Mouse (Mus musculus) liver, postnatal 0 days (tissue): ENCODE data around the gene Stat3. TPM values are rescaled to one million over a fixed set of nuclear protein-coding genes. Genes with fewer than 3 reads are reported as not detected.

Source experiments
- ATAC-seq: fragments of 200-750 bp; cut with Nextera tagmentation; 2 replicates; pipeline ENCODE4 v1.8.0; 2017; ENCODE audit warnings: mild to moderate bottlenecking, moderate library complexity
- DNase-seq: peaks from one replicate; pipeline ENCODE4 v3.0.0-alpha.2; 2016
- H3K27ac ChIP-seq: fragments of 300-500 bp; sonication (generic); 2 replicates; pipeline ENCODE4 v1.5.1; 2014; ENCODE audit warnings: antibody characterized with exemption, moderate library complexity, mild to moderate bottlenecking, low read depth
- H3K27me3 ChIP-seq: fragments of 300-500 bp; sonication (generic); 2 replicates; pipeline ENCODE4 v1.6.1; 2014; ENCODE audit warnings: low read length, control low read depth, mixed read lengths; ENCODE audit not compliant: insufficient read depth
- H3K36me3 ChIP-seq: fragments of 300-500 bp; sonication (generic); replicated peaks from 2 replicates; pipeline ENCODE4 v1.6.1; 2014; ENCODE audit warnings: mild to moderate bottlenecking, control low read depth, low read length, moderate library complexity, mixed read lengths; ENCODE audit not compliant: insufficient read depth
- H3K4me1 ChIP-seq: fragments of 300-500 bp; sonication (generic); 2 replicates; pipeline ENCODE4 v1.6.1; 2014; ENCODE audit warnings: antibody characterized with exemption, mild to moderate bottlenecking, control low read depth; ENCODE audit not compliant: insufficient read depth
- H3K4me2 ChIP-seq: fragments of 300-500 bp; sonication (generic); 2 replicates; pipeline ENCODE4 v1.6.1; 2014; ENCODE audit warnings: low read depth, mild to moderate bottlenecking, low read length, moderate library complexity, mixed read lengths
- H3K4me3 ChIP-seq: fragments of 300-500 bp; sonication (generic); 2 replicates; pipeline ENCODE4 v1.5.1; 2014; ENCODE audit warnings: low read depth, low read length
- H3K9ac ChIP-seq: fragments of 300-500 bp; sonication (generic); replicated peaks from 2 replicates; pipeline ENCODE4 v1.6.1; 2014; ENCODE audit warnings: mild to moderate bottlenecking, moderate library complexity
- H3K9me3 ChIP-seq: fragments of 300-500 bp; sonication (generic); 2 replicates; pipeline ENCODE4 v1.6.1; 2016; ENCODE audit warnings: mild to moderate bottlenecking, control low read depth, low read length, mixed read lengths
- CTCF ChIP-seq: sonication (generic); IDR thresholded peaks from 2 replicates; pipeline ENCODE4 v1.5.1; 2016; ENCODE audit warnings: antibody characterized with exemption, low read depth
- EP300 ChIP-seq: IDR thresholded peaks from 2 replicates; pipeline ENCODE4 v1.6.1; 2016; ENCODE audit warnings: antibody characterized with exemption, low read depth, mild to moderate bottlenecking
- WGBS: fragments of 180-500 bp; shearing (Covaris S2); extraction: QIAGEN DNeasy Blood & Tissue Kit; methylation state at CpG from one replicate; pipeline ENCODE4 v1.1.7; 2014; ENCODE audit not compliant: insufficient replicate concordance; 5-methylcytosine and 5-hydroxymethylcytosine counted together
- polyA plus RNA-seq: library from polyadenylated mRNA; unstranded; fragments of >200 nt; fragmentation: Nextera tagmentation; extraction: Ambion mirVana; gene quantifications from 2 replicates; pipeline ENCODE4 v1.2.1, GENCODE M21; 2015

Gene Stat3
- polyA plus RNA-seq, 1 experiment from 2014 or later, result 53.7 TPM

GRCm38 (mm10) chr11:100937295-100937694, 2.0 kb downstream of the Stat3 start:
- TF ChIP-seq CTCF (no peak), EP300 (no peak)
- H3K27ac ChIP-seq, result no peak overlapping the region
- no peak overlapping the region for H3K9ac ChIP-seq
- 32% methylated on average over 4 of the region's 4 CpGs for WGBS
- H3K4me1 ChIP-seq, result peaks cover 46% of the 10 kb centered on the region
- H3K9me3 ChIP-seq, result no peaks in the 10 kb centered on the region
- ATAC-seq (no peak), DNase-seq (no peak)
- peak overlapping the region; percentile 93 for H3K4me2 ChIP-seq
- H3K27me3 ChIP-seq, result no peaks in the 10 kb centered on the region
- peak overlapping the region; percentile 96 for H3K4me3 ChIP-seq
- no peaks in the 10 kb centered on the region for H3K36me3 ChIP-seq

- DNase-seq, result peak; percentile 35
- Histone ChIP-seq H3K36me3 (no peaks in the 10 kb centered on the region; the same call in 1 of the 2 replicates), H3K4me1 (peaks cover 52% of the 10 kb centered on the region), H3K9ac (peak overlapping the region; percentile 27; the same call in 1 of the 2 replicates), H3K4me3 (no peak overlapping the region), H3K9me3 (no peaks in the 10 kb centered on the region), H3K4me2 (no peak overlapping the region; the same call in none of the 2 replicates), H3K27ac (no peak overlapping the region; the same call in 1 of the 2 replicates), H3K27me3 (no peaks in the 10 kb centered on the region)
- TF ChIP-seq CTCF (no peak), EP300 (no peak)
- 74% methylated on average over 8 of the region's 8 CpGs for WGBS
- no peak for ATAC-seq
Observed at GRCm38 (mm10) chr11:100935373-100936355, 3.7 kb downstream of the Stat3 start.

- DNase-seq (peak; percentile 57), ATAC-seq (peak; percentile 72)
- TF ChIP-seq EP300, result no peak
- TF ChIP-seq CTCF, result no peak
- no peaks in the 10 kb centered on the region for H3K9me3 ChIP-seq
- H3K36me3 ChIP-seq, result no peaks in the 10 kb centered on the region; the same call in 1 of the 2 replicates
- no peaks in the 10 kb centered on the region for H3K27me3 ChIP-seq
- peak overlapping the region; percentile 65 for H3K4me2 ChIP-seq
- WGBS, result 24% methylated on average over 12 of the region's 12 CpGs
- peak overlapping the region; percentile 45 for H3K27ac ChIP-seq
- peaks cover 45% of the 10 kb centered on the region for H3K4me1 ChIP-seq
- peak overlapping the region; percentile 47 for H3K9ac ChIP-seq
- H3K4me3 ChIP-seq, result peak overlapping the region; percentile 56
Observed at GRCm38 (mm10) chr11:100931254-100931921, 8.0 kb downstream of the Stat3 start.

- no peaks in the 10 kb centered on the region for H3K27me3 ChIP-seq
- peak overlapping the region; percentile 45 for H3K27ac ChIP-seq
- WGBS, result 72% methylated on average over 7 of the region's 7 CpGs
- 0 out of 2 replicates have a peak overlapping the region, but pooled peaks have one; percentile 56 for H3K4me3 ChIP-seq
- DNase-seq (no peak), ATAC-seq (no peak)
- no peak for TF ChIP-seq EP300
- TF ChIP-seq CTCF, result no peak
- H3K4me1 ChIP-seq, result peaks cover 38% of the 10 kb centered on the region
- no peak overlapping the region; the same call in 1 of the 2 replicates for H3K9ac ChIP-seq
- no peaks in the 10 kb centered on the region for H3K9me3 ChIP-seq
- H3K4me2 ChIP-seq, result peak overlapping the region; percentile 65
- H3K36me3 ChIP-seq, result peaks cover 4% of the 10 kb centered on the region
Observed at GRCm38 (mm10) chr11:100930611-100931010, 8.7 kb downstream of the Stat3 start.

DNA sequence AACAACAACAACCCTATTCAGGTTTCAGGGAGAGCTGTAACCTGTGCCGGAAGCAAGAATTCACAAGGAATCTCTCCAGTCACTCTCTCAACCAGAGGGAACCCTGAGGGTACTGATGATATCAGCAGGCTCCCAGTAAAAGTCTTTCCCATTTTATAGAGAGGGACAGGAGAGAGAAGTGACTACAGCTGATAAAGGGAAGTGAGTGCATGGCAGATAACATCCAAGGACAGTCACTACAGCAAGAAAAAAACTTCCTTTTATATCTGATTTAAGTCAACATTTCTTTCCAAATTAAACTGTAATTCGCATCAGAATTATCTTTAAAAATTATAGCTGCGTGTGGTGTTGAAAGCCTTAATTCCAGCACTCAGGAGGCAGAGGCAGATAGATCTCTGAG, 12.0 kb downstream of the Stat3 start:
- no peaks in the 10 kb centered on the region for H3K9me3 ChIP-seq
- WGBS, result 70% methylated on average over 3 of the region's 3 CpGs
- peaks cover 6% of the 10 kb centered on the region for H3K36me3 ChIP-seq
- ATAC-seq (no peak), DNase-seq (no peak)
- no peak overlapping the region for H3K4me2 ChIP-seq
- no peak overlapping the region for H3K9ac ChIP-seq
- peak overlapping the region; percentile 22; the same call in 1 of the 2 replicates for H3K27ac ChIP-seq
- H3K4me1 ChIP-seq, result peaks cover 15% of the 10 kb centered on the region
- TF ChIP-seq CTCF, result no peak
- no peak for TF ChIP-seq EP300
- H3K27me3 ChIP-seq, result no peaks in the 10 kb centered on the region
- no peak overlapping the region for H3K4me3 ChIP-seq
